Mouse (Mus musculus) cerebellum, adult 9-10 months (tissue): ENCODE data around the gene Ssxb10.
"Not testable (repeated sequence)": the region's sequence is repeated elsewhere in the genome, so short reads cannot be mapped to it uniquely, and the experiment has no call there.

Source experiments
- DNase-seq: peaks from one replicate; pipeline ENCODE4 v3.0.0; 2022

The Ssxb10 gene

DNA sequence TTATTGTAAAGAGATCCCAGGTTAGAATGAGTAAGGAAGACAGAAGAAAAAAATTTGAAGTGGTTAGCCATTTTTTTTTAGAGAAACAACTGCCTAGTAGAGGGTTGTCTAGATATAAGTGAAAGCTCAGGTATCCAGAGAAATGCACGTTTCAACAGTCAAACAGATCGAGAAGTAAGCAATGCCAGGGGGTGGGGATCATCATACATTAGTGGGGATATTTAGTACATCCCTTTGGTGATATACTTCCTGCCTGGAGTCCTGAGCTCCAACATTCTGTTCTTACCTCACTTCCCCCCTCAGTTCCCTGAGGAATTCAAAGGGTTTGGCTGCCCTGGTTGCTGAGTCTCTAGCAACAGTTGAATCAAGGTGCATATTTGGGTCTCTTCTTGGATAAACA is at the start of gene Ssxb10:
Gene Ssxb10 (plus strand): TSS at position 301 of the 400 bp plus-strand sequence.
- DNase-seq = no peak

DNA sequence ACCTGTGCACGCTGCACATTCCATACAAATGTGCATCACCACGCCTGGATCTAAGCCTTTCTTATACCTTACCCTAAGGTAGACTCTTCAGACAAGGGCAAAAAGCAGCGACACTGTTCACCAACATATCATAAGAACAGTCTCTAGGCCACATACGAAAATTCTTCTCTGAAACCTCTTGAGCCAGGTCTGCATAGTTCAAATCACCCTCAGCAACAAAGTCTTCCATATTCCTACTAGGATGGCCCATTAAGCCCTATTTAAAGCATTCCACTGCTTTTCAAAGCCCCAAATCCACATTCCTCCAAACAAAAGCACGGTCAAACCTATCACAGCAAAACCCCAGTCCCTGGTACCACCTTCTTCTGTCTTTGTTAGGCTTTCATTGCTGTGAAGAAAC is 38.6 kb upstream of the Ssxb10 start:
- DNase-seq = no peak

DNA sequence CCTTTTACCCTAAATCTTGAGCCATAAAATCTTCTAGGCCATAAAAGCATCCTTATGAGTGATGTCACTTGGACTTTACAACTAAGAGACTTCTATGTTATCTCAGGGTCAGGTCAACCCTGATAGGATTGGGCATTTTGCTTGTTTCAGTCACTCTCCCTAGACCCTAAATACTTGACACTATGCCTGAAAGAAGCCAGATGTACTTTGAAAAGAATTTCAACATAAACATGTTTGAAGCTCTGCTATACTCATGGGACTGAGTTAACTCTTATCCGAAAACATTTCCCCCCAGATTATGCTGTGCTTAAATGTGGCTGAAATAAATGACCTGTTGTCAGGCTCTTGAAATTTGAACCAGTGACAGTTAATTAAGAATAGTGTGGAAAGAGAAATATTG is 17.9 kb upstream of the Ssxb10 start:
- no peak for DNase-seq

DNA sequence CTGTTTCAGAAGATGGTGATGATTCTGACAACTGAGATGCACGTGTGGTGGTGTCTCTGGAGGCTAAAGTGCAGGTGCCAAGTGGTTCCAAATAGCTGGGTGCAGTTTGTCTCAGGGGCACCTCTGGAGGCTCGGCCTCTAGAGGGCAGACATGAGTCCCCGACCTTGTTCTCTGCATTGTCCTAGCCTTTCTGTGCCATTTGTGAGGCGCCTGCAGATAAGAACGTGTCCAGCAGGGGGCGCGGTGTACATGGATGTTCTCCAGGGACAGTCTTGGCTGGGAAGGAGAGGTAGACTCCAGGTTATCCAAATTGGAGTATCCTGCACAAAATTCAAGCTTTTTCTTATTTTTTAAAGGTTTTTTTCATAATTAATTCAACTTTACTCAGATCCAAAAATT is 12.3 kb upstream of the Ssxb10 start:
- peak; percentile 43 for DNase-seq

DNA sequence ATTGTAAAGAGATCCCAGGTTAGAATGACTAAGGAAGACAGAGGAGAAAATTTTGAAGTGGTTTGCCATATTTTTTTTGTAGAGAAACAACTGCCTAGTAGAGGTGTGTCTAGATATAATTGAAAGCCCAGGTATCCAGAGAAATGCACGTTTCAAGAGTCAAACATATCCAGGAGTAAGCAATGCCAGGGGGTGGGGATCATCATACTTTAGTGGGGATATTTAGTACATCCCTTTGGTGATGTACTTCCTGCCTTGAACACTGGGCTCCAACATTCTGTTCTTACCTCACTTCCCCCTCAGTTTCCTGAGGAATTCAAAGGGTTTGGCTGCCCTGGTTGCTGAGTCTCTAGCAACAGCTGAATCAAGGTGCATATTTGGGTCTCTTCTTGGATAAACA is 39.5 kb downstream of the Ssxb10 start, which contains the start of gene Ssxb9:
Gene Ssxb9 (plus strand): TSS at position 301 of the 400 bp plus-strand sequence.
- DNase-seq = not testable (repeated sequence)
